Mouse (Mus musculus) testis, adult 2 months (tissue): ENCODE measurements around the gene Ufsp1. TPM values are rescaled to one million over a fixed set of nuclear protein-coding genes. Genes with fewer than 3 reads are reported as not detected.
A peak's percentile ranks its signal among the peaks of the same experiment; 100 is the strongest.

Experiments used
- H3K27ac ChIP-seq: fragments of 200-500 bp; 2 replicates; pipeline ENCODE4 v1.5.1; 2012; ENCODE audit warnings: low read depth, low read length; ENCODE audit not compliant: control insufficient read depth, insufficient read depth
- H3K27me3 ChIP-seq: fragments of 200-500 bp; 2 replicates; pipeline ENCODE4 v1.6.1; 2012; ENCODE audit warnings: mild to moderate bottlenecking, low read length, moderate library complexity; ENCODE audit not compliant: control insufficient read depth, insufficient read depth
- H3K36me3 ChIP-seq: fragments of 200-500 bp; 2 replicates; pipeline ENCODE4 v1.6.1; 2012; ENCODE audit warnings: mild to moderate bottlenecking, low read length; ENCODE audit not compliant: control insufficient read depth, insufficient read depth
- H3K4me1 ChIP-seq: fragments of 200-500 bp; 2 replicates; pipeline ENCODE4 v1.6.1; 2012; ENCODE audit warnings: low read length; ENCODE audit not compliant: control insufficient read depth, insufficient read depth
- H3K4me3 ChIP-seq: fragments of 200-500 bp; 2 replicates; pipeline ENCODE4 v1.5.1; 2012; ENCODE audit warnings: low read depth, mild to moderate bottlenecking, low read length, moderate library complexity, mixed read lengths; ENCODE audit not compliant: control insufficient read depth
- CTCF ChIP-seq: fragments of 200-500 bp; IDR thresholded peaks from 2 replicates; pipeline ENCODE4 v1.5.1; 2012; ENCODE audit warnings: low read depth, mild to moderate bottlenecking, inconsistent platforms, low read length, moderate library complexity; ENCODE audit not compliant: control insufficient read depth, insufficient read depth, insufficient replicate concordance
- POLR2A ChIP-seq: fragments of 200-500 bp; IDR thresholded peaks from 2 replicates; pipeline ENCODE4 v1.6.1; 2012; ENCODE audit warnings: low read depth, mild to moderate bottlenecking, inconsistent platforms, low read length, moderate library complexity; ENCODE audit not compliant: control insufficient read depth
- polyA plus RNA-seq: library from polyadenylated mRNA; depleted of rRNA; stranded (reverse); fragments of >200 nt; gene quantifications from 2 replicates; pipeline ENCODE4 v1.2.3, GENCODE M21; 2012

Gene Ufsp1
- polyA plus RNA-seq, 1 experiment: 1.6 TPM

DNA sequence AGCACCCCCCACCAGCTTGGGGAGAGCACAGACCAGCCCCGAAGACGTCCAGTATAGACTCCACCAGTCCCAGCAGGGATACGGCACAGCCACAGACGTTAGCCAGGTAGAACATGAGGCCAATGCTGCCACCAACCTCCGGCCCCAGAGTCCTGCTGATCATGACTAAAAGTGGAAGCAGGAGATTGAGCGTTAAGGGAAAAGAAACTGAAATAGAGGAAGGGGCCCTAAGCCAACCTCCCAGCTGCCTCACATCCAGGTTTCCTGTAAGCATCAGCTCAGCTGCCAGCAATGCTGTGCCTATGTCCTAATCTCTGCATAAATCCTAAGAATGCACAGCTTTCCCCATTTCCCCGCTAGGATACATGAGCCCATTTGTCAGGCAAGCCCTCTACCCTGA, 36.5 kb downstream of the Ufsp1 start:
- no peaks in the 10 kb centered on the region; the same call in 1 of the 2 replicates for H3K4me1 ChIP-seq
- H3K4me3 ChIP-seq: no peak overlapping the region
- no peaks in the 10 kb centered on the region for H3K27me3 ChIP-seq
- TF ChIP-seq POLR2A (no peak), CTCF (no peak)
- H3K36me3 ChIP-seq: no peaks in the 10 kb centered on the region
- no peak overlapping the region for H3K27ac ChIP-seq

DNA sequence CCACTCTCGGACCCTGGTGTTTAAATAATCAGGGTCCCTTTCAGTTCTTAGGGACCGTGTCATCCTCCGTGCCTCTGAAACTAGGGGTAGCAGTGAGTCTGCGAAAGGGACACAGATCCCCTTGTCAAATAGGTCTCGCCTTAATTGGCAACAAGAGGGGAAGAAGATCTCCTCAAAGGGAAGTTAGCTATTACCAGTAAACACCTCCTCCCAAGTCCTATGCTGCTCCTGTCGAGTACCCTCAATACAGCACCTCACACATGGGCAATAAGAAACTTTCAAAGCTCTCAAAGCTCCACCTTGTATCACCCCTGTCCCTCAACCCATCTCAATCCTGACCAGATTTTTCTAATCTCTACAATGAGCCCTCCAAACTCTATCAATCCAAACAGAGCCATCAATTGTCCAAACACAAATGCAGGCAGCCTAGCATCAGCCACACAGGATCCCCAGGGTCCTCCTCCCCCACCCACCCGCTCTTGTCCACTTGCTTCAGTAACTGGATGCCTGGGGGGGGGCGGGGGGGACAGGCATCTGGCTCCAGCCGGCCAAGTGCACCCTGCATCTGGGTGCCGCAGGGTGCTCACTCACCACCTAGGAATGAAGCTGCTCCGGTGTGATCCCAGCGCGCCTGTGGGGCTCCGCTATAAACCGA, 38.6 kb downstream of the Ufsp1 start:
- TF ChIP-seq CTCF (no peak), POLR2A (0 out of 2 replicates have a peak, but pooled peaks have one; percentile 26)
- Histone ChIP-seq H3K4me1 (no peaks in the 10 kb centered on the region; the same call in 1 of the 2 replicates), H3K4me3 (peak overlapping the region; percentile 76), H3K36me3 (no peaks in the 10 kb centered on the region), H3K27ac (no peak overlapping the region), H3K27me3 (no peaks in the 10 kb centered on the region)

DNA sequence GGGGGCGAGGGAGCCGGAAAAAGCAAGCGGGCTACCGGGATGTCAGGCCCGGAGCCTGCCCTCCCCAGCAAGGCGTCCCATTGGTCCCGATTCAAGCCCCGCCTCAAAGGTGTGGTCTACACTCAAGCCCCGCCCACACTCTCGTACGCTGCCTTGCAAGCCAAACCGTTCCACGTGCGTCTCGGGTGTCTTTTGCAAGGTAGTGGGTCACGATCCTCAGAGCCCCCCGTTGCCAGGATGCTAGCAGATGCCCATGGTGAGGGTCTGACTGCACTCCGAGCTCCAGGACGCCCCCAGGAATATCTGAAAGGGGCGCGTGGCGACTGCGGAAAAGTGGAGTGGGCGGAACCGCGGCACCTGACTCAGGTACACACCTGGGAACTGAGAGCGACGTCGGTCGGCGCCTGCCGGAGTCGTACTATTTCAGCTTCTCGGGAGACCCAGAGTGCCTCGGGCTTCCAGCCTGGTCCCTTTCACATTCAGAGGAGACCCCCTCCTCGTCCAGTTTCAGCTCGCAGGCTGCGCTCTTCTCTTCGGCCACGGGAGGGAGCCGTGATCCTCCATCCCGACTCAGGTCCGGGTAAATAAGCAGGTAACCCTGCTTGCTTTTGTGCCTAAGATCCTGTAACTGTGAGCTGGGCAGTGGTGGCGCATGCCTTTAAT, 39.2 kb downstream of the Ufsp1 start, which contains the start of gene Slc12a9:
Slc12a9 (minus strand) TSS at position 86 of the 663 bp plus-strand sequence.
- no peaks in the 10 kb centered on the region for H3K36me3 ChIP-seq
- peaks cover 3% of the 10 kb centered on the region for H3K4me1 ChIP-seq
- H3K27me3 ChIP-seq: no peaks in the 10 kb centered on the region
- H3K4me3 ChIP-seq: peak within 1 kb of the TSS; percentile 76
- peak; percentile 71; the same call in 1 of the 2 replicates for TF ChIP-seq CTCF
- no peak; the same call in 1 of the 2 replicates for TF ChIP-seq POLR2A
- no peak within 1 kb of the TSS for H3K27ac ChIP-seq

- H3K27ac ChIP-seq: no peak overlapping the region
- TF ChIP-seq CTCF (no peak), POLR2A (no peak)
- no peak overlapping the region for H3K4me3 ChIP-seq
Observed at GRCm38 (mm10) chr5:137334317-137334716, 39.9 kb downstream of the Ufsp1 start.

DNA sequence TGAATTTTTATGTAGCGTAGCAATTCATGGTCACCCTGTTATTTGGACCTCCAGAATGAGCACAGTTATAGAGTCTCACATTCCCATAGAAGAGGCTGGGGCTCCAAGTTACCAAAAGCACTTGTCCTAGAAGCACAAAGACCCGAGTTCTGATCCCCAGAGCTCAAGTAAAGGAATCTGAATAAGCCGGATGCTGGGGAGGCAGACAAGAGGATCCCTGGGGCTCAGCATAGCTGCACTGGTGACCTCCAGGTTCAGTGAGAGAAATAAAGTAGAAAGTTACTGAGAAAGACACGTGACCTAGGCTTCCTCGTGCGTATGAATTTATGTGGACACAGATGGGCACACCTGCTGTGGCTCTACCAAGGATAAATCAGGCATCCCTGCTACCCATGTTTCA, 40.6 kb downstream of the Ufsp1 start:
- Histone ChIP-seq H3K4me1 (peaks cover 13% of the 10 kb centered on the region), H3K36me3 (no peaks in the 10 kb centered on the region), H3K27ac (no peak overlapping the region), H3K4me3 (no peak overlapping the region), H3K27me3 (no peaks in the 10 kb centered on the region)
- TF ChIP-seq POLR2A (no peak), CTCF (no peak)

More at GRCm38 (mm10) chr5:137334317-137334716, 39.9 kb downstream of the Ufsp1 start:
- H3K36me3 ChIP-seq: no peaks in the 10 kb centered on the region
- no peaks in the 10 kb centered on the region for H3K27me3 ChIP-seq
- H3K4me1 ChIP-seq: peaks cover 9% of the 10 kb centered on the region

DNA sequence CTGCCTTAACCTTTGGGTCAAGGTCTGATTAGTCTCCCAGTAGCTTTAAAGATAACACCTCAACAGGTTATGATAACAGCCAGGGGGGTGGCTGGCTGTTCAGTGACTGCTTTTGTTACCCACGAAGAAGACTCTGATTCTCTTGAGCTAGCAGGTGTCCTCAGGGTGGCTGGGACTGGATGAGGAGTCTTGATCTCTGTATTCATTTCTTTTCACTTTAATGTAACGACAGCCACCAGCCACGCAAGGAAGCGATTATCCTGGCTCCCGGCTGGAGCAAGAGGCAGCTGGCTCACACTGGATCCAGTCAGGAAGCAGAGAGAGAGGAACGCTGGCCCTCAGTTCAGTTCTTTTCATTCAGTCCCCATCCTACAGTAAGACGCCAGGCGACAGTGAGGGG, 42.8 kb downstream of the Ufsp1 start:
- no peaks in the 10 kb centered on the region for H3K27me3 ChIP-seq
- TF ChIP-seq POLR2A (no peak), CTCF (no peak)
- no peak overlapping the region for H3K4me3 ChIP-seq
- no peaks in the 10 kb centered on the region for H3K36me3 ChIP-seq
- H3K4me1 ChIP-seq: peaks cover 13% of the 10 kb centered on the region
- H3K27ac ChIP-seq: no peak overlapping the region

- Histone ChIP-seq H3K27ac (peak overlapping the region; percentile 72), H3K4me3 (peak overlapping the region; percentile 82), H3K36me3 (no peaks in the 10 kb centered on the region), H3K4me1 (peaks cover 13% of the 10 kb centered on the region), H3K27me3 (no peaks in the 10 kb centered on the region)
- TF ChIP-seq CTCF (no peak), POLR2A (peak; percentile 57; the same call in 1 of the 2 replicates)
Observed at GRCm38 (mm10) chr5:137338256-137338655, 43.8 kb downstream of the Ufsp1 start.
